Mouse (Mus musculus) kidney, postnatal 0 days (tissue): Measurements from ENCODE around the gene Homer2. TPM values are rescaled to one million over a fixed set of nuclear protein-coding genes. Genes with fewer than 3 reads are reported as not detected.

Experiments
- ATAC-seq: fragments of 200-750 bp; cut with Nextera tagmentation; replicated peaks from 2 replicates; pipeline ENCODE4 v1.8.0; 2017; ENCODE audit warnings: low read depth, moderate number of reproducible peaks, moderate TSS enrichment, moderate library complexity; ENCODE audit not compliant: low FRiP score
- DNase-seq: peaks from one replicate; pipeline ENCODE4 v3.0.0-alpha.2; 2016; ENCODE audit warnings: low spot score
- H3K27ac ChIP-seq: fragments of 300-500 bp; sonication (generic); 2 replicates; pipeline ENCODE4 v1.5.1; 2014; ENCODE audit warnings: mild to moderate bottlenecking
- H3K27me3 ChIP-seq: fragments of 300-500 bp; sonication (generic); 2 replicates; pipeline ENCODE4 v1.6.1; 2014; ENCODE audit warnings: low read length, mixed read lengths; ENCODE audit not compliant: insufficient read depth
- H3K36me3 ChIP-seq: fragments of 300-500 bp; sonication (generic); 2 replicates; pipeline ENCODE4 v1.6.1; 2014; ENCODE audit warnings: low read length, mixed read lengths; ENCODE audit not compliant: insufficient read depth
- H3K4me1 ChIP-seq: fragments of 300-500 bp; sonication (generic); replicated peaks from 2 replicates; pipeline ENCODE4 v1.6.1; 2014; ENCODE audit warnings: antibody characterized with exemption, low read length, mixed read lengths; ENCODE audit not compliant: insufficient read depth
- H3K4me2 ChIP-seq: fragments of 300-500 bp; sonication (generic); 2 replicates; pipeline ENCODE4 v1.6.1; 2014; ENCODE audit warnings: mild to moderate bottlenecking, low read length, moderate library complexity, mixed read lengths
- H3K4me3 ChIP-seq: fragments of 300-500 bp; sonication (generic); replicated peaks from 2 replicates; pipeline ENCODE4 v1.5.1; 2014; ENCODE audit warnings: low read depth, low read length
- H3K9ac ChIP-seq: fragments of 300-500 bp; sonication (generic); 2 replicates; pipeline ENCODE4 v1.6.1; 2014; ENCODE audit warnings: low read depth, low read length
- H3K9me3 ChIP-seq: fragments of 300-500 bp; sonication (generic); replicated peaks from 2 replicates; pipeline ENCODE4 v1.6.1; 2016; ENCODE audit warnings: low read length, inconsistent platforms, mixed read lengths
- CTCF ChIP-seq: IDR thresholded peaks from 2 replicates; pipeline ENCODE4 v1.5.1; 2016; ENCODE audit warnings: antibody characterized with exemption, low read depth, mild to moderate bottlenecking, moderate library complexity
- WGBS: fragments of 180-500 bp; shearing (Covaris S2); extraction: QIAGEN DNeasy Blood & Tissue Kit; methylation state at CpG from one replicate; pipeline ENCODE4 v1.1.7; 2014; 5-methylcytosine and 5-hydroxymethylcytosine counted together
- polyA plus RNA-seq: library from polyadenylated mRNA; unstranded; fragments of >200 nt; fragmentation: Nextera tagmentation; extraction: Ambion mirVana; gene quantifications from 2 replicates; pipeline ENCODE4 v1.2.1, GENCODE M21; 2015

The Homer2 gene
- polyA plus RNA-seq, 1 experiment from 2014 or later = 8.4 TPM

GRCm38 (mm10) chr7:81592686-81593085 is 114.6 kb downstream of the Homer2 start:
- no peak for TF ChIP-seq CTCF
- Histone ChIP-seq H3K4me1 (no peaks in the 10 kb centered on the region), H3K9me3 (no peaks in the 10 kb centered on the region), H3K27ac (no peak overlapping the region), H3K27me3 (no peaks in the 10 kb centered on the region), H3K4me2 (no peak overlapping the region), H3K9ac (no peak overlapping the region), H3K4me3 (no peak overlapping the region), H3K36me3 (peaks cover 38% of the 10 kb centered on the region)
- 83% methylated on average over 9 of the region's 9 CpGs for WGBS
- ATAC-seq (no peak), DNase-seq (no peak)

- no peak for DNase-seq
- WGBS = 84% methylated on average over 4 of the region's 4 CpGs
- H3K27ac ChIP-seq = no peak overlapping the region
These were observed 120.1 kb downstream of the Homer2 start for GRCm38 (mm10) chr7:81587238-81587637.

GRCm38 (mm10) chr7:81585326-81585725 is 122.0 kb downstream of the Homer2 start:
- Histone ChIP-seq H3K4me1 (no peaks in the 10 kb centered on the region), H3K9ac (no peak overlapping the region), H3K36me3 (peaks cover 27% of the 10 kb centered on the region), H3K27me3 (no peaks in the 10 kb centered on the region), H3K27ac (no peak overlapping the region), H3K9me3 (no peaks in the 10 kb centered on the region), H3K4me2 (no peak overlapping the region), H3K4me3 (no peak overlapping the region)
- ATAC-seq (no peak), DNase-seq (no peak)
- TF ChIP-seq CTCF = no peak
- 89% methylated on average over 7 of the region's 7 CpGs for WGBS

More at GRCm38 (mm10) chr7:81587238-81587637, 120.1 kb downstream of the Homer2 start:
- H3K4me3 ChIP-seq = no peak overlapping the region
- no peaks in the 10 kb centered on the region for H3K9me3 ChIP-seq
- no peak for ATAC-seq
- no peak overlapping the region for H3K9ac ChIP-seq
- no peaks in the 10 kb centered on the region for H3K27me3 ChIP-seq
- H3K4me2 ChIP-seq = no peak overlapping the region
- H3K4me1 ChIP-seq = no peaks in the 10 kb centered on the region
- H3K36me3 ChIP-seq = peaks cover 42% of the 10 kb centered on the region
- no peak for TF ChIP-seq CTCF

- DNase-seq (peak; percentile 6), ATAC-seq (no peak)
- Histone ChIP-seq H3K4me3 (no peak overlapping the region), H3K4me1 (no peaks in the 10 kb centered on the region), H3K27me3 (no peaks in the 10 kb centered on the region), H3K9ac (no peak overlapping the region), H3K27ac (no peak overlapping the region), H3K4me2 (no peak overlapping the region), H3K9me3 (no peaks in the 10 kb centered on the region), H3K36me3 (peaks cover 29% of the 10 kb centered on the region)
- TF ChIP-seq CTCF = peak; percentile 36; the same call in 1 of the 2 replicates
- 66% methylated on average over 3 of the region's 3 CpGs for WGBS
These were observed 123.8 kb downstream of the Homer2 start for GRCm38 (mm10) chr7:81583512-81583911.

GRCm38 (mm10) chr7:81579312-81579711 is 128.0 kb downstream of the Homer2 start:
- DNase-seq (no peak), ATAC-seq (no peak)
- Histone ChIP-seq H3K27me3 (no peaks in the 10 kb centered on the region), H3K27ac (no peak overlapping the region), H3K9ac (no peak overlapping the region), H3K4me3 (no peak overlapping the region), H3K4me1 (no peaks in the 10 kb centered on the region), H3K36me3 (peaks cover 19% of the 10 kb centered on the region), H3K4me2 (no peak overlapping the region), H3K9me3 (no peaks in the 10 kb centered on the region)
- WGBS = 98% methylated on average over 5 of the region's 5 CpGs
- no peak for TF ChIP-seq CTCF

- no peak overlapping the region for H3K9ac ChIP-seq
- no peak overlapping the region for H3K4me2 ChIP-seq
- no peak for TF ChIP-seq CTCF
- no peak for ATAC-seq
- no peak overlapping the region for H3K27ac ChIP-seq
- H3K9me3 ChIP-seq = no peaks in the 10 kb centered on the region
- peaks cover 16% of the 10 kb centered on the region; the same call in 1 of the 2 replicates for H3K36me3 ChIP-seq
- H3K4me3 ChIP-seq = no peak overlapping the region
- H3K4me1 ChIP-seq = no peaks in the 10 kb centered on the region
- H3K27me3 ChIP-seq = no peaks in the 10 kb centered on the region
- DNase-seq = no peak
- 91% methylated on average over 7 of the region's 7 CpGs for WGBS
These were observed 128.9 kb downstream of the Homer2 start for GRCm38 (mm10) chr7:81578413-81578812.

- 95% methylated on average over 3 of the region's 3 CpGs for WGBS
- Histone ChIP-seq H3K27me3 (no peaks in the 10 kb centered on the region), H3K4me2 (no peak overlapping the region), H3K4me3 (no peak overlapping the region), H3K9ac (no peak overlapping the region), H3K4me1 (0 out of 2 replicates have a peak, but pooled peaks cover 2% of the 10 kb centered on the region), H3K9me3 (no peaks in the 10 kb centered on the region), H3K36me3 (peaks cover 16% of the 10 kb centered on the region; the same call in 1 of the 2 replicates), H3K27ac (no peak overlapping the region)
- TF ChIP-seq CTCF = no peak
- ATAC-seq (no peak), DNase-seq (no peak)
These were observed 129.5 kb downstream of the Homer2 start for GRCm38 (mm10) chr7:81577872-81578271.
